Mouse (Mus musculus) cerebellum, adult 2 months (tissue): ENCODE results near the gene Dlx4. TPM values are rescaled to one million over a fixed set of nuclear protein-coding genes. Genes with fewer than 3 reads are reported as not detected.

Experiments
- DNase-seq, 2 experiments: peaks; one replicate each; pipeline ENCODE4 v3.0.0; 2021
- H3K27ac ChIP-seq: fragments of 200-500 bp; 2 replicates; pipeline ENCODE4 v1.5.1; 2012; ENCODE audit warnings: low read length, control low read depth, inconsistent platforms; ENCODE audit not compliant: insufficient read depth
- H3K27me3 ChIP-seq: fragments of 200-500 bp; 2 replicates; pipeline ENCODE4 v1.6.1; 2012; ENCODE audit warnings: inconsistent platforms, mild to moderate bottlenecking, low read length, moderate library complexity; ENCODE audit not compliant: control insufficient read depth, insufficient read depth
- H3K4me1 ChIP-seq: fragments of 200-500 bp; 2 replicates; pipeline ENCODE4 v1.6.1; 2011; ENCODE audit warnings: low read length; ENCODE audit not compliant: control insufficient read depth, insufficient read depth
- H3K4me3 ChIP-seq: fragments of 200-500 bp; replicated peaks from 2 replicates; pipeline ENCODE3; 2011; ENCODE audit warnings: mild to moderate bottlenecking, low read depth, low read length, control low read depth; ENCODE audit not compliant: insufficient read depth
- CTCF ChIP-seq: fragments of 200-500 bp; IDR thresholded peaks from 2 replicates; pipeline ENCODE4 v1.5.1; 2011; ENCODE audit warnings: low read depth, mild to moderate bottlenecking, control low read depth, low read length, moderate library complexity, borderline replicate concordance; ENCODE audit not compliant: insufficient read depth
- POLR2A ChIP-seq: fragments of 200-500 bp; IDR thresholded peaks from 2 replicates; pipeline ENCODE4 v1.6.1; 2011; ENCODE audit warnings: low read length, control low read depth, borderline replicate concordance; ENCODE audit not compliant: insufficient read depth
- WGBS: fragments of 180-500 bp; shearing (Covaris S2); methylation state at CpG from one replicate; pipeline ENCODE4 v1.1.7; 2018; 5-methylcytosine and 5-hydroxymethylcytosine counted together
- polyA plus RNA-seq: library from polyadenylated mRNA; depleted of rRNA; stranded (reverse); fragments of >200 nt; gene quantifications from 2 replicates; pipeline ENCODE4 v1.2.3, GENCODE M21; 2012

The Dlx4 gene
- polyA plus RNA-seq, 1 experiment = 0.70 TPM

DNA sequence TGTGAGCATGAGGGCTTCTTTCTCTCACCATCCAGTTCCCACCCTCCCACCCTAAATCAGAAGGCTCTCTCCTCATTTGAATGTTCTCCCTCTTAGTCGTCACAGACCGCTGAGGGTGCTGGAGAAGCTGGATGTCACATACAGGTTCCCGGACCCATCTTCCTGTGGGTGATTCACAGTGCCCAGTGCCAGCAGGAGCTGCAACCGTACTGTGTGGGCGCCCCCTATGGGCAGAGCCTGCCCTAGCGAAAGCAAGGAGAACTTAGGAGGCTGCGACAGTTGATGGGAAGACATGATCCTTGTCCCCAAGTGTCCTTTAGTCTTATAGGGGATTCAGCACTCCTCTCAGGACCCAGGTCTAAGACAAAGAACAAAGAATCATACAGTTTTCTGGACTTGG, 14.6 kb upstream of the Dlx4 start:
- TF ChIP-seq POLR2A (no peak), CTCF (no peak)
- 55% methylated on average over 7 of the region's 7 CpGs for WGBS

DNA sequence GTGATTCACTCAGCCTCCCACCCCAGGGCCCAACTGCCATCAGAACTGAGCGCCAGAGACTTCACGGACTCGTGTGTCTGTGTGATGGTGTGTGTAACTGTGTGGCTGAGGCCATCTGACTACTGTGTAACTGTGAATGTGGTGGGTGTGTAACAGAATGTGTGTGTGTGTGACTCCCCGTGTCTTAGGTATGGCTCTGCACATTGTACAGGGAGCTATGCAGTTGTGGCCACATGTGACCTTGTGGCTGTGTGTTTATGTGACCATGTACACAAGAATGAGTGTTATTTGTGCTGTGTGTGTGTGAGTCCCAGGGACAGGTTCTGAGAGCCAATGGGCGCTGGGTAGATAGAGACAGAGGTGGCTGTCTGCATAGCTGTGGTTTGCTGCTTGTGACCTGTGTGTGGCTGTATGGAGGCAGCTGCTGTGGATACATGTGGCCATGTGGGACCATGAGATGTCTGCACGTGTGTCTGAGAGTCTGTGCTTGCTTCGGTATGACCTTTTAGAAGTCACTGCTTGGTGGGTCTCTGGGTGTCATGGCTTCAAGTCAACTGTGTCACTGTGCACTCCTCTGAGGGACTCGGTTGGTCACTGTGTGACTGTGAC, 13.8 kb upstream of the Dlx4 start:
- 90% methylated on average over 8 of the region's 8 CpGs for WGBS
- no peak for TF ChIP-seq CTCF
- TF ChIP-seq POLR2A = no peak
- H3K4me1 ChIP-seq = no peaks in the 10 kb centered on the region

More for the DNA sequence above, 14.6 kb upstream of the Dlx4 start:
- Histone ChIP-seq H3K4me1 (no peaks in the 10 kb centered on the region), H3K4me3 (no peak overlapping the region), H3K27me3 (no peaks in the 10 kb centered on the region), H3K27ac (no peak overlapping the region)
- no peak for DNase-seq

DNA sequence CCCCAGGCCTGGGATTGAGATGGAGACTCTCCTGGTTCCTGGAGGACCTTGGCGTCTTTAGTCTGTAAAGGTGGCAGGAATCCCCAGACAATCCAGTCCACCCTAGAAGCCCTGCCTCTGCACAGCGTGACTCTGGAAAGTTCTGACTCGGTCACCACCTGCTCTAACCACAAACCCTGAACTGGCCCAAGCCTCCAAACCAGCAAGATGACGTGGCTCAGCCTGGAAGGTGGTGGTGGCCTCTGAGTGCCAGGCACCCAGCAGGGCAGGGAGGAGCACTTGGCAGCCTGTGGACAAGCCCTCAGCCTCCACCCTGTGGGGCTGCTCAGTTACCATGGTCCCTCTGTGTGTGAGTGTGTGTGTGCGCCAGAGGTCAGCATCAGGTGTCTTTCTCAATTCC, 11.8 kb upstream of the Dlx4 start:
- no peaks in the 10 kb centered on the region for H3K4me1 ChIP-seq

More for the DNA sequence above, 13.8 kb upstream of the Dlx4 start:
- Histone ChIP-seq H3K4me3 (no peak overlapping the region), H3K27ac (no peak overlapping the region), H3K27me3 (no peaks in the 10 kb centered on the region)
- DNase-seq = no peak

DNA sequence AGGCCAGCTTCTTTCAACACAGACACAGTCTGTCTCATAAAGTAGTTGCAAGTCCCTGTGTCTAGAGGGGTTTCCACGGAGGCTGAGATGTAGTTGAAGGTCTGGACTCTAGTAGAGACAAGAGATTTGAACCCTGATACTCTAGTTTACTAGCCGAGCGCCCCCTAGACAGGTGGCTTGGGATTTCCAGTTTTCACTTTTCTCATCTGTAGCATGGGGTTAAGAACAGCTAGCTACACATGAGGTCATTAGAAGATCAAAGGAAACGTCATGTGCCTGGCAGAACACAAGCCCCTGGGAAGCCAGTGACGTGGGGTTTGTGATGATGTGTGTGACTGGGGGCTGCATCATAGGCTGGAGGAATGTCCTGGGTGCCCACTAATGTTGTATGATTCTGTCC, 11.3 kb upstream of the Dlx4 start:
- H3K27me3 ChIP-seq = no peaks in the 10 kb centered on the region
- 64% methylated on average over 5 of the region's 5 CpGs for WGBS
- no peak for DNase-seq
- H3K4me1 ChIP-seq = no peaks in the 10 kb centered on the region
- no peak overlapping the region for H3K4me3 ChIP-seq
- no peak for TF ChIP-seq POLR2A
- no peak for TF ChIP-seq CTCF
- no peak overlapping the region for H3K27ac ChIP-seq

More for the DNA sequence above, 11.8 kb upstream of the Dlx4 start:
- WGBS = 25% methylated on average over 5 of the region's 5 CpGs
- Histone ChIP-seq H3K27me3 (no peaks in the 10 kb centered on the region), H3K4me3 (no peak overlapping the region), H3K27ac (no peak overlapping the region)
- no peak for DNase-seq
- TF ChIP-seq CTCF (no peak), POLR2A (no peak)

DNA sequence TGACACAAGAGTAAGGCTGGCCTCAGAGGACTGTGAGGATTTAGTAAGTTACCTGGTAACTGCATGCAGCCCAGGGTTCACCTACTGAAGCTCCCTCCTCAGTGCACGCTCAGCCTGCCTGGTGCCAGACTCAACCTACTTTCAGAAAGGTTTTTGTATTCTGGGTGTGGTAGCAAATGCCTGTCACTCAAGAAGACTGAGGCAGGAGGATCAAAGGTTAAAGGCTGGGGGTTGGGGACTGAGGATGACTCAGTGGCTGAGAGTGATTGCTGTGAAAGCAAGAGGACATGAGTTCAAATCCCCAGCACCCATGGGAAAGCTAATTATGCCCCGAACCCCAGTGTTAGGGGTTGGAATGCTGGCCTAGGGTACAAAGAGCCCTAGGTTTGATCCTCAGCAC, 9.4 kb upstream of the Dlx4 start:
- H3K4me3 ChIP-seq = no peak overlapping the region
- no peak for DNase-seq
- H3K27ac ChIP-seq = no peak overlapping the region
- peaks cover 3% of the 10 kb centered on the region; the same call in 1 of the 2 replicates for H3K27me3 ChIP-seq
- H3K4me1 ChIP-seq = no peaks in the 10 kb centered on the region
- TF ChIP-seq POLR2A (no peak), CTCF (no peak)
- 96% methylated on average over 2 of the region's 2 CpGs for WGBS

DNA sequence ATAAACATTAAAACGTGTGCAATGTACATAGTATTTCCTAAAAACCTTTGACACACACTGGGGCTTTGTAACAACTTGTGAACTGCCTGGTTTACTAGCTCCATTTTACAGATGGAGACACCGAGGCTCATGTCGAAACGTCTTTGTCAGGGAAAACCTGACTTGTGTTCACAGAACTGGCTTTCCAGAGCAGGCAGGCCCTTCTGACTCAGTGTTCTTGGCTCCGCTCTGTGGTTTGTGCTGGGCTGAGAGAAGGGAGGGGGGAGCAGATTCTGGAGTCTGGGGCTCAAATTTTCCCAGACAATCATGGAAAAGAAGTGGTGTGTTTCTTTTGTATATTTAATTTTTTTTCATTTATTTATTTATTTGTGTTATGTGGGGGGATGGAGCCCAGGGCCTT, 7.6 kb upstream of the Dlx4 start:
- Histone ChIP-seq H3K4me1 (no peaks in the 10 kb centered on the region), H3K4me3 (no peak overlapping the region), H3K27me3 (peaks cover 6% of the 10 kb centered on the region; the same call in 1 of the 2 replicates), H3K27ac (no peak overlapping the region)
- TF ChIP-seq POLR2A = no peak
- no peak for TF ChIP-seq CTCF
- 85% methylated on average over 5 of the region's 5 CpGs for WGBS
- no peak for DNase-seq

DNA sequence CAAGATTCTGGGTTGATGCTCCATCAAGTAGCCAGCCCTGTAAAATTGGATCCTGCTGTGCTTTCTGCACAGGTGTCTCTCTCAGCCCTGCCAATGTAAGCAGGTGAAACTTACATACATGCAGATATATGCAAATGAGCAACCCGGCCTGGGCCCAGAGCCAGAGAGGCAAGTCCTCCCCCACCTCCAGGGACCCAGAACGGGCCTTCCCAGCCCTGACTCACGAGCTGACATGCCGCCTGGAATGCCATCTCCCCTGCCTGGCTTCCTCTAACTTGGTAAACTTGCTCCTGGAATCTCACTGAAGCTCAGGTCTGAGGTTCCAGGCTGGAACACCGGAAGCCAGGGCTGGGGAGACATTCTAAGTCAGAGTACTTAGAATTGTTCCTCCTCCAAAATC, 7.1 kb upstream of the Dlx4 start:
- no peak overlapping the region for H3K4me3 ChIP-seq
- WGBS = 55% methylated on average over 5 of the region's 5 CpGs
- no peak for DNase-seq
- TF ChIP-seq CTCF (no peak), POLR2A (no peak)
- H3K27me3 ChIP-seq = peaks cover 6% of the 10 kb centered on the region; the same call in 1 of the 2 replicates
- no peak overlapping the region for H3K27ac ChIP-seq
- no peaks in the 10 kb centered on the region for H3K4me1 ChIP-seq

DNA sequence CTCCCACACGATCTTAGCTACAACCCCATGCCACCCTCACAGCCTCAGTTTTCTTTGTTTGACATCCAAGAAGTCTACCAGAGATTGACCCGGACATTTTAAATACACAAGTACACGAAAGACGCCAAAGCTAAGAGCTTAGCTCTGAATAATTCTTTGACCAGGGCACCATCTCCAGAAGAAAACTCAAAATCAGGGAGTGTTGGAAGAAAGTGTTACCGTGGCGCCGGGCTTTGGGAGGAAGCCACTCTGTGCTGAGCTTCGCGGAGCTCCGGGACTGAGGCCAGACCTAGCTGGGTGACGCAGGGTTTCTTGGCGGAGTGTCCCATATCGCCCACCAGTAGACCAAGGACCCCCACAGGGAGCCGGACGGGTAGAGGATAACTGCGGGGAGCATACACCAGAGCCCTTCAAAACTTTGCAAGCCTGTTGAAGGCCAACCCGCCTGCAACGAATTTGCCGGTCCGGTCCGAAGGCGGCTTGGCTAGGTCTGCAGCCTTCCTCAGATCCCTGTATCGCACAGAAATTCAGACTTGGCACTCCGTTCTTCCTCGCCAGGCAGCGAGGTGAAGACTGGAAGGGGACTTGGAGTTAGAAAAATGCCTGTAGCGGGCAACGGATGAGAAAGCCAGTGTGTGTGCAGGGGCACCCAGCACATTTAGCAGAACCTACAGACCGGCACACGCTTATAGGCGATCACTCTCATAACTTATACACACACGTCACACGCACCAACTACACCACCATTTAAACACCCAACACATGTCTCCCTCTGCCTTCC, 4.4 kb upstream of the Dlx4 start:
- WGBS = 4% methylated on average over 33 of the region's 33 CpGs
- H3K4me3 ChIP-seq = no peak overlapping the region
- H3K4me1 ChIP-seq = no peaks in the 10 kb centered on the region
- peak; percentile 19 to 36 for DNase-seq
- no peak overlapping the region for H3K27ac ChIP-seq
- TF ChIP-seq POLR2A (no peak), CTCF (no peak)
- H3K27me3 ChIP-seq = peaks cover 6% of the 10 kb centered on the region; the same call in 1 of the 2 replicates
